Mouse (Mus musculus): ENCODE measurements at regions not wholly inside any gene's neighbourhood (a gene's known extent, or its start where the extent isn't known, plus 50 kb on each side); places are given as distances from the start of the nearest gene placed in this dataset.

GRCm38 (mm10) chr14:15142839-15143238 is 295.9 kb downstream of the Lrrc3b start:
- ATAC-seq (ENCODE audit: low FRiP score, low TSS enrichment) (no peak), DNase-seq (ENCODE audit: low spot score) (no peak)
- Histone ChIP-seq H3K4me2 (replicated peaks; ENCODE audit: low read depth) (no peak overlapping the region), H3K4me1 (replicated peaks; ENCODE audit: control insufficient read depth, insufficient read depth) (no peaks in the 10 kb centered on the region), H3K36me3 (ENCODE audit: control insufficient read depth, insufficient read depth, low read length) (no peaks in the 10 kb centered on the region), H3K9ac (ENCODE audit: low read length) (no peak overlapping the region), H3K27ac (replicated peaks) (no peak overlapping the region), H3K4me3 (ENCODE audit: low read depth, low read length) (no peak overlapping the region), H3K9me3 (ENCODE audit: control insufficient read depth, low read length) (no peaks in the 10 kb centered on the region), H3K27me3 (ENCODE audit: control insufficient read depth, insufficient read depth, low read length) (no peaks in the 10 kb centered on the region)
- TF ChIP-seq EP300 (optimal IDR thresholded peaks at IDR 0.05): no peak
- TF ChIP-seq CTCF (IDR thresholded peaks at IDR 0.05; ENCODE audit: low read depth): no peak
- WGBS: 50% methylated on average over 1 of the region's 1 CpGs

GRCm38 (mm10) chr14:15148516-15148915 is 290.3 kb downstream of the Lrrc3b start:
- H3K4me3 ChIP-seq (ENCODE audit: low read depth, low read length): no peak overlapping the region
- H3K4me1 ChIP-seq (replicated peaks; ENCODE audit: control insufficient read depth, insufficient read depth): no peaks in the 10 kb centered on the region
- no peak for ATAC-seq (ENCODE audit: low FRiP score, low TSS enrichment)
- DNase-seq (ENCODE audit: low spot score): no peak
- 92% methylated on average over 1 of the region's 1 CpGs for WGBS
- no peaks in the 10 kb centered on the region for H3K36me3 ChIP-seq (ENCODE audit: control insufficient read depth, insufficient read depth, low read length)
- H3K9ac ChIP-seq (ENCODE audit: low read length): no peak overlapping the region
- no peaks in the 10 kb centered on the region for H3K27me3 ChIP-seq (ENCODE audit: control insufficient read depth, insufficient read depth, low read length)
- H3K4me2 ChIP-seq (replicated peaks; ENCODE audit: low read depth): no peak overlapping the region
- no peaks in the 10 kb centered on the region for H3K9me3 ChIP-seq (ENCODE audit: control insufficient read depth, low read length)
- no peak for TF ChIP-seq EP300 (optimal IDR thresholded peaks at IDR 0.05)
- TF ChIP-seq CTCF (IDR thresholded peaks at IDR 0.05; ENCODE audit: low read depth): no peak
- H3K27ac ChIP-seq (replicated peaks): no peak overlapping the region

Measured in stomach, postnatal 0 days (tissue).